In the genomic region with DNA sequence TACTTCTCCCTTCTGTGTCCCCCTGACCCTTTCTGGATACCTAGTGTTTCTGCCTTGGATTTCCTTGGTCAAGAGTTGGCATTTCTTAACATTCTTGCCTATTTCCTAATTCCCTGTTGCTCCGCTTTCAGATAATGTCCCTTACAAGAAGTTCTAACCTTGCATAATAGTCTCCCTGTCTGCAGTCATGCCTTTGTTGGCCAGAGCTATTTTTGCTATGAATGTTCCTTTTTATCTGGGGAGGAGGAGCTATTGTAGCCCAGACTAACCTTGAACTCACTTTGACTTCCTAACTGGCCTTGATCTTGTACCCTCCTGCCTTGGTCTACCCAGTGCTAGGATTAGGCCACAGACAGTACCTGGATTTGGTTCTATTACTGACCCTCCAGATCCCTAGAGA, we compare ENCODE assay signal across 23 mouse cellular contexts. TPM values are rescaled to one million over a fixed set of nuclear protein-coding genes. Genes with fewer than 3 reads are reported as not detected.
DNase-seq lines count a peak whose midpoint lies in the region; ATAC-seq and TF ChIP-seq lines count a peak whose summit lies in the region.
"Had no signal": no experiment of that assay in that cellular context is flagged by ENCODE, and none has a peak within 500 bp of the region (broad histone marks: within the 10 kb centered on the region; RNA-seq: fewer than 3 reads in every experiment).

No protein-coding gene starts in this region.

- no peak for TF ChIP-seq POLR2A in testis, adult 2 months (IDR thresholded peaks at IDR 0.05; ENCODE audit: control insufficient read depth, low read depth, low read length)
- TF ChIP-seq POLR2A in cerebellum, adult 2 months (IDR thresholded peaks at IDR 0.05; ENCODE audit: borderline replicate concordance, insufficient read depth, low read length), result no peak

- 0 out of 2 replicates have a peak overlapping the region, but pooled peaks have one; percentile 36 for H3K27ac ChIP-seq in heart, embryonic 11.5 days (ENCODE audit: low read depth, low read length)
- peak overlapping the region; percentile 66 for H3K27ac ChIP-seq in testis, adult 2 months (ENCODE audit: control insufficient read depth, insufficient read depth, low read depth, low read length)
- peak overlapping the region; percentile 73 for H3K27ac ChIP-seq in heart, embryonic 15.5 days
- H3K27ac ChIP-seq in cerebellum, adult 2 months (ENCODE audit: insufficient read depth, low read length), result no peak overlapping the region
- H3K27ac ChIP-seq: embryonic facial prominence, embryonic 10.5 days; hindbrain, postnatal 0 days; limb, embryonic 15.5 days; lung, embryonic 15.5 days; neural tube, embryonic 15.5 days had no signal

- no peaks in the 10 kb centered on the region for H3K27me3 ChIP-seq in heart, embryonic 11.5 days (ENCODE audit: control insufficient read depth, insufficient read depth, low read length)
- H3K27me3 ChIP-seq in testis, adult 2 months (ENCODE audit: control insufficient read depth, insufficient read depth, low read length), result no peaks in the 10 kb centered on the region
- H3K27me3 ChIP-seq in heart, embryonic 15.5 days, result no peaks in the 10 kb centered on the region
- H3K27me3 ChIP-seq in cerebellum, adult 2 months (ENCODE audit: control insufficient read depth, insufficient read depth, low read length), result no peaks in the 10 kb centered on the region
- H3K27me3 ChIP-seq: limb, embryonic 15.5 days; lung, embryonic 15.5 days; neural tube, embryonic 15.5 days had no signal

- no peak for ATAC-seq in heart, embryonic 11.5 days (replicated peaks; ENCODE audit: insufficient number of reproducible peaks, low FRiP score, low TSS enrichment)
- peak; percentile 44; the same call in 1 of the 2 replicates for ATAC-seq in heart, embryonic 15.5 days (replicated peaks; ENCODE audit: insufficient number of reproducible peaks, insufficient read depth, low FRiP score, low read depth)
- ATAC-seq: forebrain, postnatal 0 days; hindbrain, postnatal 0 days had no signal

- intact Hi-C loops in heart, postnatal 36 days (cut with DNase I), result no loop called here

- no peak overlapping the region for H3K9ac ChIP-seq in heart, embryonic 11.5 days (ENCODE audit: low read depth, low read length)
- H3K9ac ChIP-seq in heart, embryonic 15.5 days, result no peak overlapping the region
- H3K9ac ChIP-seq: forebrain, postnatal 0 days; limb, embryonic 15.5 days; lung, embryonic 15.5 days; neural tube, embryonic 15.5 days had no signal

- H3K4me2 ChIP-seq in heart, embryonic 11.5 days, result no peak overlapping the region
- H3K4me2 ChIP-seq in heart, embryonic 15.5 days, result no peak overlapping the region
- H3K4me2 ChIP-seq: limb, embryonic 15.5 days; lung, embryonic 15.5 days; midbrain, embryonic 11.5 days; neural tube, embryonic 15.5 days had no signal

- H3K36me3 ChIP-seq in heart, embryonic 11.5 days (ENCODE audit: control insufficient read depth, insufficient read depth, low read length), result no peaks in the 10 kb centered on the region
- H3K36me3 ChIP-seq in testis, adult 2 months (ENCODE audit: control insufficient read depth, insufficient read depth, low read length), result no peaks in the 10 kb centered on the region
- H3K36me3 ChIP-seq in heart, embryonic 15.5 days, result no peaks in the 10 kb centered on the region
- H3K36me3 ChIP-seq: embryonic facial prominence, embryonic 10.5 days; limb, embryonic 15.5 days; lung, embryonic 15.5 days; neural tube, embryonic 15.5 days had no signal

- H3K4me1 ChIP-seq in heart, embryonic 11.5 days (ENCODE audit: control insufficient read depth, insufficient read depth, low read length), result no peaks in the 10 kb centered on the region
- H3K4me1 ChIP-seq in testis, adult 2 months (ENCODE audit: control insufficient read depth, insufficient read depth, low read length), result peaks cover 9% of the 10 kb centered on the region
- peaks cover 7% of the 10 kb centered on the region for H3K4me1 ChIP-seq in heart, embryonic 15.5 days (replicated peaks)
- no peaks in the 10 kb centered on the region for H3K4me1 ChIP-seq in cerebellum, adult 2 months (ENCODE audit: control insufficient read depth, insufficient read depth, low read length)

- 69% methylated on average over 1 of the region's 1 CpGs for WGBS in heart, embryonic 11.5 days (ENCODE audit: insufficient replicate concordance)
- WGBS in heart, embryonic 15.5 days, result 70% methylated on average over 1 of the region's 1 CpGs
- WGBS in cerebellum, adult 2 months, result 93% methylated on average over 1 of the region's 1 CpGs

- no peak for DNase-seq in heart, postnatal 36 days
- no peak for DNase-seq in testis, postnatal 10 days (ENCODE audit: low spot score)
- peak; percentile 46 for DNase-seq in testis, postnatal 14 days (ENCODE audit: low spot score)
- DNase-seq in cerebellum, adult 2 months, result no peak
- DNase-seq in urinary bladder, postnatal 4 days (ENCODE audit: low spot score in 2 of 2), result no peak
- DNase-seq: cerebellum, adult 18-20 months; forebrain, postnatal 0 days; kidney, adult 11 months; kidney, postnatal 36 days; layer of hippocampus, adult 9-11 months; right cerebral cortex, postnatal 25 days; thymus, postnatal 36 days had no signal

- no peaks in the 10 kb centered on the region; the same call in 1 of the 2 replicates for H3K9me3 ChIP-seq in heart, embryonic 11.5 days (replicated peaks; ENCODE audit: control insufficient read depth, low read length)
- H3K9me3 ChIP-seq in heart, embryonic 15.5 days (replicated peaks), result no peaks in the 10 kb centered on the region
- H3K9me3 ChIP-seq: limb, embryonic 15.5 days; lung, embryonic 15.5 days; neural tube, embryonic 15.5 days had no signal

- no peak for TF ChIP-seq CTCF in testis, adult 2 months (IDR thresholded peaks at IDR 0.05; ENCODE audit: control insufficient read depth, insufficient read depth, insufficient replicate concordance, low read depth, low read length)
- no peak for TF ChIP-seq CTCF in cerebellum, adult 2 months (IDR thresholded peaks at IDR 0.05; ENCODE audit: borderline replicate concordance, insufficient read depth, low read depth, low read length)

- no peak overlapping the region for H3K4me3 ChIP-seq in heart, embryonic 11.5 days (ENCODE audit: low read depth, low read length)
- H3K4me3 ChIP-seq in testis, adult 2 months (ENCODE audit: control insufficient read depth, low read depth, low read length), result no peak overlapping the region
- no peak overlapping the region for H3K4me3 ChIP-seq in heart, embryonic 15.5 days
- H3K4me3 ChIP-seq in cerebellum, adult 2 months (replicated peaks; ENCODE audit: insufficient read depth, low read depth, low read length), result no peak overlapping the region
- H3K4me3 ChIP-seq: embryonic facial prominence, embryonic 10.5 days; erythroblast, embryonic 14.5 days; limb, embryonic 15.5 days; lung, embryonic 15.5 days; neural tube, embryonic 15.5 days had no signal

RNA-seq across cellular contexts. Expression of a gene that starts 5.6 kb away (rescaled TPM):
- 168 and 194 TPM in 2 replicates for polyA plus RNA-seq in heart, embryonic 11.5 days (2014; fragmentation: Nextera tagmentation; extraction: Ambion mirVana)
- total RNA-seq in heart, postnatal 36 days (2021), result 100 to 1,000 TPM in 1 of 2 experiments, 10 to 100 TPM in 1; 97.8 to 116 TPM
- polyA plus RNA-seq in testis, adult 2 months (2012; rRNA removed), result 16.3 and 18.3 TPM in 2 replicates
- 167 and 185 TPM in 2 replicates for polyA plus RNA-seq in heart, embryonic 15.5 days (2015; fragmentation: Nextera tagmentation; extraction: Ambion mirVana)
- polyA plus RNA-seq in cerebellum, adult 2 months (2012; rRNA removed), result 98.6 and 108 TPM in 2 replicates

RNA-seq across cellular contexts. Expression of a gene that starts 26.3 kb away (rescaled TPM):
- polyA plus RNA-seq in heart, embryonic 11.5 days (2014; fragmentation: Nextera tagmentation; extraction: Ambion mirVana), result 0.34 TPM in 1 of 2 replicates, not detected in the other
- not detected for total RNA-seq in heart, postnatal 36 days (2021)
- 15.7 and 16.2 TPM in 2 replicates for polyA plus RNA-seq in testis, adult 2 months (2012; rRNA removed)
- polyA plus RNA-seq in heart, embryonic 15.5 days (2015; fragmentation: Nextera tagmentation; extraction: Ambion mirVana), result not detected in 2 replicates
- 0.46 and 1.8 TPM in 2 replicates for polyA plus RNA-seq in cerebellum, adult 2 months (2012; rRNA removed)
- total RNA-seq: forebrain, postnatal 0 days; gastrocnemius, adult 18-20 months had no signal
- polyA plus RNA-seq: embryonic facial prominence, embryonic 10.5 days; erythroblast, embryonic 14.5 days; forebrain, postnatal 0 days; midbrain, embryonic 11.5 days; neural tube, embryonic 15.5 days had no signal

RNA-seq across cellular contexts. Expression of a gene that starts 27.9 kb away (rescaled TPM):
- 0.16 and 0.49 TPM in 2 replicates for polyA plus RNA-seq in heart, embryonic 11.5 days (2014; fragmentation: Nextera tagmentation; extraction: Ambion mirVana)
- total RNA-seq in heart, postnatal 36 days (2021), result not detected
- 1.7 and 1.8 TPM in 2 replicates for polyA plus RNA-seq in testis, adult 2 months (2012; rRNA removed)
- polyA plus RNA-seq in heart, embryonic 15.5 days (2015; fragmentation: Nextera tagmentation; extraction: Ambion mirVana), result 0.16 and 1.5 TPM in 2 replicates
- 0.08 and 0.16 TPM in 2 replicates for polyA plus RNA-seq in cerebellum, adult 2 months (2012; rRNA removed)
- total RNA-seq: forebrain, postnatal 0 days; gastrocnemius, adult 18-20 months had no signal
- polyA plus RNA-seq: erythroblast, embryonic 14.5 days; midbrain, embryonic 11.5 days had no signal

RNA-seq across cellular contexts. Expression of a gene that starts 37.2 kb away (rescaled TPM):
- 17.1 and 17.2 TPM in 2 replicates for polyA plus RNA-seq in heart, embryonic 11.5 days (2014; fragmentation: Nextera tagmentation; extraction: Ambion mirVana)
- total RNA-seq in heart, postnatal 36 days (2021), result 10 to 100 TPM in 1 of 2 experiments, 1 to 10 TPM in 1; 9.3 to 10.3 TPM
- 61.7 and 72.6 TPM in 2 replicates for polyA plus RNA-seq in testis, adult 2 months (2012; rRNA removed)
- 16.7 and 20.8 TPM in 2 replicates for polyA plus RNA-seq in heart, embryonic 15.5 days (2015; fragmentation: Nextera tagmentation; extraction: Ambion mirVana)
- polyA plus RNA-seq in cerebellum, adult 2 months (2012; rRNA removed), result 69.3 and 74.5 TPM in 2 replicates

RNA-seq across cellular contexts. Expression of a gene that starts 45.1 kb away (rescaled TPM):
- polyA plus RNA-seq in heart, embryonic 11.5 days (2014; fragmentation: Nextera tagmentation; extraction: Ambion mirVana), result 0.07 and 0.13 TPM in 2 replicates
- 1 to 10 TPM in 1 of 2 experiments, under 1 TPM in 1; 0.31 to 1.5 TPM for total RNA-seq in heart, postnatal 36 days (2021)
- 0.17 and 0.30 TPM in 2 replicates for polyA plus RNA-seq in testis, adult 2 months (2012; rRNA removed)
- 0.34 and 2.5 TPM in 2 replicates for polyA plus RNA-seq in heart, embryonic 15.5 days (2015; fragmentation: Nextera tagmentation; extraction: Ambion mirVana)
- polyA plus RNA-seq in cerebellum, adult 2 months (2012; rRNA removed), result 29.8 and 32.5 TPM in 2 replicates
